Mouse (Mus musculus) right cerebral cortex, postnatal 4 days (tissue): ENCODE data around the gene Macf1.

Experiments
- DNase-seq: peaks from one replicate; pipeline ENCODE4 v3.0.0-alpha.2; 2022

The Macf1 gene

GRCm38 (mm10) chr4:123591026-123591635, 93.0 kb downstream of the Macf1 start:
- no peak for DNase-seq

GRCm38 (mm10) chr4:123589496-123589895, 94.7 kb downstream of the Macf1 start:
- DNase-seq: no peak

DNA sequence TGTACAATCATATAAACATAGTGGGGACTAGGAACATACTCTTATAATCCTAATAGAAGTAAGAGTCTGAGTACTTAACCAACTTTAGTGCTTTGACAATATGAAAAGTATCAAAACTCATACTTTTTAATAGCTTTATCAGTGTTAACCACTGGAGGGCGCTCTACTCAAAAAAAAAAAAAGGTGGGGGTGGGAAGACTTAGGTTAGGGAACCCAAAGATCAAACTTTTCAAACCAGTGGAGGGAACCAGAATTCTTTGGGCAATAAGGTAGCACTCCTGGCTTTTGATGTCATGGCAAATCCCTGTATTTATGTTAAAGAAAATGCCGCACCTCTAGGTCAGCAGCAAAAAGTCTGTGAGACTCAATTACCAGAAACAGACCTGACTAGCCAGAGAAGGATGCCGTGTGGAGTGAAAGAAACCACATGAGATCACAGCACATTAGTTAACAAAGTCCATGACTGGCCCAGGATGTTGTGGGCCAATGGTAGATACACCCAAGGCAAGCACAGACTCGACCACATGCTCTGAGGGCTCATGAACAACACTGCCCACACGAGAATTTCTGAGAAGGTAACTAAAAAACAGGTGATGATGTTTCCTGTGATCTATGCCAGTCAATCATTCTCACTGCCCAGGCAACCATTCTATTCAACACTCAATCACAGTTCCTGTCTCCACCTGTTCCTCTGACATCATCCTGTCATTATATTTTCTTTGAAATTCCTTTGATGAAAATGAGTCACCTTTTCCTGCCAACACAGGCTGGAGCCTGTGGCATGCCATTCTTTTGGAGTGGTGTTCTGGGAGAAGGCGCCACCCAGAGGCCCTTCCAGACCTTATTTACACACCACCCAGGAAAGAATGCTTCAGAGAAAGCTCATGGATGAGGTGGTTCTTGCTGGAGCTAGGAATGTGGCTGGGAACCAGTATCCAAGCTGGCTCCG, 95.5 kb downstream of the Macf1 start:
- no peak for DNase-seq

- no peak for DNase-seq
Observed at GRCm38 (mm10) chr4:123587616-123588015, 96.5 kb downstream of the Macf1 start.

DNA sequence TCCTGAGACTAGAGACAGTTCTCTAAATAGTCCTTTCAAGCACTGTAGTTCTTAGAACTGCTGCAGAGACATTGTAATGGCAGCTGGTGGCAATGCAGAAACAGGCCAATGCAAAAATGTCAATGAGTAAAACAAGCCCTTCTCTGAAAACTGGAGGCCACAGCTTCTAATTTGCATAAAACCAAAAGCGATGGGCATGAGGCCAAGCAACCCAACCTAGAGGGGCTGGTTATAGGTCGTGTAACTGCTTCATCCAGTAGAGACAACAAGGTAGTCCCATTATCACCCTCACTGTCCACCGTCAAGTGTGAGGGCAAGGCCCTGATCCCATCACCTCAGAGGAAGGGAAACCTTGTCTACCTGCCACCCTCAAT, 99.5 kb downstream of the Macf1 start:
- DNase-seq: peak; percentile 14

GRCm38 (mm10) chr4:123584084-123584719, 100.0 kb downstream of the Macf1 start:
- DNase-seq: no peak

DNA sequence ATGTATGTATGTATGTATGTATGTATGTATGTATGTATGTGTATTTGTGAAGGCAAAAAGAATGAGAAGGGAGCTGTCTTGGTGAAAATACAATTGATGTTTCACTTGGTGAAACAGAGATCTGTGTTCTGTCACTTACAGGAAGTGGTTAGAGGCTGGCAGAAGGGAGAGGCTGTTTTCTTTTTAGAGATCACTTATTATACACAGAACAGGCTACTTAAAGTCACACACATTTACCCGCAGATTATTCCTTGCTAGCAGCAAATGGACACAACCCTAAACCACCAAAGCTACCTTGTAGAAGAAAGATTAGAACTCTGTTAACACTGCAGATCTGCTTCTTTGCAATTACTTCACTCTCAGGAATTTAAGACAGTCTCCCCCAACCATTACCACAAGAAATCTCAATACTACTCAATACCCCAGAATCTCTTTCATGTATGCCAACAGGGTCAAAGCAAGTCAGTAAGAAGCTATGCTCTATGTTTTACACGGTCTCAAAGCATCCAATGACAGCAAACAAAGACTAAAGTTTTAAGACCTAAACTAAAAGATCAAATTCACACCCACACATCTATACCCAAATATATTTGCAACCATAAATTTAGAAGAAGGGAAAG, 106.6 kb downstream of the Macf1 start:
- no peak for DNase-seq

GRCm38 (mm10) chr4:123572434-123573336, 111.5 kb downstream of the Macf1 start:
- no peak for DNase-seq

DNA sequence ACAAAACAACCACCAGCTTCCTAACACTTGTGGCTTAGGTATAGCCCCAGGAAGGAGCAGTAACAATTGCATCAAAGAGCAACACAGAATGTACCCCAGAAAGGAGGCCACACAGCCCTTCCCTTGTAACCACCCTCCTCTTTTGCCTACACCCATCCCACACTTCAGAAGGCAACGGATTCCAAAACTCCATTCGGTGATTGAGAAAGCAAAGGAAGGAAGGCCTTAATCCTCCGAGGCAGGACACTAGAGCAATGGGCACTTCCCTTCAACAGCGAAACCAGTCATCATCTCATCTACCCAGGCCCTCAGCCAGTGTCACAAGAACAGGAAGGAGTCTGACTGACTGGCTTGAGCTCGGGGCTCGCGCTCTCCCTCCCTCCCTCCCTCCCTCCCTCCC, 112.3 kb downstream of the Macf1 start:
- no peak for DNase-seq

GRCm38 (mm10) chr4:123565291-123565861, 118.8 kb downstream of the Macf1 start:
- DNase-seq: no peak

- DNase-seq: no peak
Observed at GRCm38 (mm10) chr4:123564051-123564791, 119.9 kb downstream of the Macf1 start.

DNA sequence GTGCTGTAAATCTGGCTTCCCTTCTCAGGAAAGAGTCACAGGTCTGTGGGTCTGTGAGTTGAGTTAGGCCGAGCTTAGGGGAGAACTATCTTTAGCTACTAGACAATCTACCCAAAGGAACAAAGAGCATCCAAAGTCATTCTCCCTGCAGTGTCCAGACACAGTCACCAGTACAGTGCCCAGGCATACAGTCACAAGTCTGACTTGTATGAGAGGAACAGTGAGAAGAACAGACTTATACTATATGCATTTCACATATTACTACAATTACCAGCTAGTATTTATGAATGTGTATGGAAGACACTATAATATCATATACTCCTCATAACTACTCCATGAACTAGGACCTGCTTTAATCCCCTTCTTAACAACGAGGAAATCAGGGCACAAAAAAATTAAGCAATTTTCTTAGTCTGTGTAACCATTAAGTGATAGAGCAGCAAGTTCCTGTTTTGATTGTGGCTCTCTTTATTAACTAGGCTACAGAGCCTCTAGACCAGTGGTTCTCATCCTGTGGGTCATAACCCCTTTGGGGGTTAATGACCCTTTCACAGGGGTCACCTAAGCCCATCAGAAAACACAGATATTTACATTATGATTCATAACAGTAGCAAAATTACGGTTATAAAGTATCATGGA, 121.9 kb downstream of the Macf1 start:
- no peak for DNase-seq

DNA sequence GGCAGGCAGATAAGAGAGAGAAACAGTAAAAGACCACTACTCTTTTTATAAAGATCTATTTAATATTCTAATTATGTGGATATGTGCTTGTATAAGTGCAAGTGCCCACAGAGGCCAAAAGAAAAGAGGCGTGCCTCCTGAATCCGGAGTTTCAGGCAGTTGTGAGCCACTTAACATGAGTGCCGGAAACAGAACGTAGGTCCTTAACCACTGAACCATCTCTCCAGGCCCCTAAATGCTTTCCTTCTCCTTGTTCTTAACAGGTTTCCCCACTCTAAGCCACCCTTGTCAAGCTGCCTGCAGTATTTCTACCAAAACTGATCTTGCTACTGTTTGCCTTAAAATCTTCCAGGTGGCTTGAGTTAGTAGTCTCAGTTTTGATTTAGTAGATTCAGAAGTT, 123.3 kb downstream of the Macf1 start:
- no peak for DNase-seq

DNA sequence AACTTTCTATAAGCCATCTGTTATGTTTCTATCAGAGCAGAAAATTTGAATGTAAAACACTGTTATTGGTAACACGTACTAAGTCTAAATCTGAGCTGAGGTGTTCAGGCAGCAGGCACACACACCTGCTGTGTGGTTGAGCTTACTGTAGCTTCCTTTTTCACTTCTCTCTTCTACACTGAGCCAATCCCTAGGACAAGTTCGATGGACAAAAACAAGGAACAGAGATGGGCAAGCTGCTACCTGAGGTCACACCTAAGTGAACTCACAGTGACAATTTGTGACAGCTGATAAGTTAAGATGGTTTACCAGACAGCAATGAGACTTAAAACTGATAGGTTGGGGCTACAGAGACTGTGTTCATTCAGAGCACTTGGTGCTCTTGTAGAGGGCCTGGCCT, 125.7 kb downstream of the Macf1 start:
- no peak for DNase-seq

GRCm38 (mm10) chr4:123555251-123555650, 128.9 kb downstream of the Macf1 start:
- DNase-seq: no peak

DNA sequence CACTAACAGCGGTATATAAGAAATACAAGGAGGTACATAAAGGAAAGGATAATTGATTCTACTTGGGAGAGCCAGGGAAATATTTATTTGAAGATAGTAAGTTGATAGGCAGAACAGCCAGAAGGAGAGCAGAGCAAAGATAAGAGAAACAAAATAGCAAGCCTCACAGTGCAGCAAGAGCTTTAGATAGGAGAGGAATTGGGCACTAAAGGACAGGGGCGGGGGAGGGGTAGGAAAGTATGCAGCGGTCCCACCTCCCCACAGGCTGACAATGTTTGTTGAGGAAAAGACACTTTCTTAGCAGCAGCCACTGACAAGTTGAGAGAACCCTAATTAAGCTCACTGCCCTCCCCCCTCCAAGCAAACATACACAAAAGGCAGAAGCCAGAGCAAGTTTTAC, 131.5 kb downstream of the Macf1 start:
- no peak for DNase-seq

- DNase-seq: no peak
Observed at GRCm38 (mm10) chr4:123548317-123548716, 135.8 kb downstream of the Macf1 start.

- DNase-seq: no peak
Observed at GRCm38 (mm10) chr4:123543691-123544090, 140.5 kb downstream of the Macf1 start.

DNA sequence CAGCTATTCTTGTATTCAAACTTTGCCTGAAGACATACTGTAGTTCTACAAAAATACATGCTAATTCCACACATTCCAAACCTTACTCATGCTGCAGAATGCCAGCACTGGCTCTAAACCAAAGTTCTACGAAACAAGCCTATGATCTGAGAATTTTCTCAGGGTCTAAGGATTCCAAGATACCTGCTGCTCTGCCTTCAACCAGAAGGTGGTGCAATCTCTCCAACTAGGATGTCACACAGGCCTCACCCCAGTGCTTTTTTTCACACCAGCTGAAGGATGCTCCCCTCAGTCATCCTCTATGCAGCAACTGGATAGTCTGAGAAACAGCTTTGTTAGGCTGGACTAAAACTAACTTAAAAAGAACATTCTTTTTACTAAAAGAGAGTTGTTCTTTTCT, 148.9 kb downstream of the Macf1 start:
- DNase-seq: peak; percentile 56

DNA sequence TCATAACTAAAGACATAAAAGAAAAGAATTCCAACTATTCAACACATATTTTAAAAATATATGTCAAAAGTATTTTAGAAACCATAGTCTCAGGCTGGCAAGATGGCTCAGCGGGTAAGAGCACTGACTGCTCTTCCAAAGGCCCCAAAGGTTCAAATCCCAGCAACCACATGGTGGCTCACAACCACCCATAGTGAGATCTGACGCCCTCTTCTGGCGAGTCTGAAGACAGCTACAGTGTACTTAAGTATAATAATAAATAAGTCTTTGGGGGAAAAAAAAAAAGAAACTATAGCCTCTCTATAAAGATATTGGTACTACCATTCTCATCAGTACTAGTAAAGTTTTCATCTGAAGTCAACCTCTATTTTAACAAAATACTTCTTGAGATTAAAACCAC, 152.2 kb downstream of the Macf1 start:
- DNase-seq: no peak

DNA sequence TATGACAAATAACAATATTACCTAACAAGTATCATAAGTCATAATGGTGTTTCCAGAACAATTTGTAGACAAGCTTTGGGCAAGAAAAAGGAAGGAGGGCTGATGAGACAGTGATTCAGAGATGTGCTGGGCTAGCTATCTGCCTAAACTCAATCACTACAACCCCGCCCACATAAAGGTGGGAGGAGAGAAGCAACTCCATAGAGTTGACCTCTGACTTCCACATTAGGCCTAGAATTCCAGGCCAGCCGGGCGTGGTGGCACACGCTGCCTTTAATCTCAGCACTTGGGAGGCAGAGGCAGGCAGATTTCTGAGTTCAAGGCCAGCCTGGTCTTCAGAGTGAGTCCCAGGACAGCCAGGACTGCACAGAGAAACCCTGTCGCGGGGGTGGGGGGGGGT, 153.2 kb downstream of the Macf1 start:
- DNase-seq: no peak
